Mouse (Mus musculus) thymus, adult 18-20 months (tissue): ENCODE results near the gene Il22ra1.

Source experiments
- DNase-seq, 2 experiments: peaks; one replicate each; pipeline ENCODE4 v3.0.0; 2022; ENCODE audit warnings: mixed read lengths in 2 of 2

The Il22ra1 gene

DNA sequence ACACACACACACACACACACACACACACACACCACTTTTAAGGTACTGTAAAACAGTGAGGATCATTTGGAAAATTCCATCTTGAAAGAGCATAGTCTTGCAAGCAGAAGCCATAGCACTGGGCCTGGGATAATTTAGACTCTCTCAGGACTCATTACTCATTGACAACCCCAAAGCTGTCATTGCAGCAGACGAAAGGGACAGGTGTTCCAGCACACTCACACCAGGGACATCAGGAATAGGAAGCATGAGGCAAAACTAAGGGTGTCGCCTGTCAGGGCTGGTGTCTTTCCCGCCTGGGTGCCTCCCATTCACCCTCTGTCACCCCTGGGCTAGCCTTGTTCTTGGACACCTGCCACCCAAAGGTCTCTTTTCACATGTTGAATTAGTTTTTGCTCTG lies 8.9 kb downstream of the Il22ra1 start:
- no peak for DNase-seq

DNA sequence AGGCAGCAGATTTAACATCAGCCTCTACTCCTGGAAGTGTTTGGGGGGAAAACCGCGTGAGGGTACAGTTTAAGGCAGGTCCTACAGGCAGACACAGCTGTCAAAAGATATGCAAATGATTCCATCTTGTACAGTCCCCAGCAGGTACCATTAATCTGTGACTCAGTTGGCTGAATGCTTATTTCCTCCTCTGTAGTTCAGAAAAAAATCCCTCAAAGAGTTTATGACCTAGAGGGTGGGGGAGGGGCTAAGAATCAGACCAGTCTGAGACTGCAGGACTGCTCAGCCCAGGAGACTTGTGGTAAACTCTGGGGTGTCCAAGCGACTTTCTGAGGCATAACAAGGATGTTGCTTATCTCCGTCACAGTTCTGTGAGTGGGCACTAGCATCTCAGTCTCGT lies 10.3 kb downstream of the Il22ra1 start:
- DNase-seq: no peak

DNA sequence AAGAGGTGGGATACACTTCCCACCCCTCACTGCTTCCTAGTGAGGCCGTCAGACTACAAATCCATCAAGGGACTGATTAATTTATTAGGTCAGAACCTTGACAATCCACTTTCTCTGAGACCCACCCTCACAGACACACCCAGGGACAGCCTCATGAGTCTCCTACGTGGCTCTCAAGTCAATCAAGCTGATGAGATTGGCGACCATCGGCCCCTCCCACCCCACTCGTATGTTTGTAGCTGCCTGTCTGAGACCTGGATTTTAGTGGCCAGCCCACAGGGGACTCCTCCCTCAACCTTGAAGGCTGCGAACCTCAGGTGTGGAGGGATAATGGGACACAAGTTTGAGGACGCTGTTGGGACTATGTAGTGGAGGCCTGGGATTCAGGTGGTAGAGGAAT lies 11.2 kb downstream of the Il22ra1 start:
- no peak for DNase-seq

DNA sequence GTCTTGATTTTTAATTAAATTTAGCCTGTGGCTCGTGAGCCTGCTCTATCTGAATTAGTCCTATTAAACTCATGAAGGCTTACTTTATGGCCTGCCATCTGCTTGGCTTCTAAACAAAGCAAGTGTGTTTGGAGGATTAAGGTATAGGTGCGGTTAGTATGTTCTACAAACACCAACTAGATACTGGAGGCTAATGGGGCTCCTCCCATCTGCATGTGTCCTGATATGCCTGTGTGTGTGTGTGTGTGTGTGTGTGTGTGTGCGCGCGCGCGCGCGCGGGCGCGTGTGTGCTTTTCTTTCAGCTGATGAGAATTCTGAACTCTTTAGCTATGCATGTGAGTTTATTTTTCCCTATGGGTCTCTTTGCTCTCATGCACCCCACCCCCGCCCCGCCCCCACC lies 11.7 kb downstream of the Il22ra1 start:
- DNase-seq: no peak

DNA sequence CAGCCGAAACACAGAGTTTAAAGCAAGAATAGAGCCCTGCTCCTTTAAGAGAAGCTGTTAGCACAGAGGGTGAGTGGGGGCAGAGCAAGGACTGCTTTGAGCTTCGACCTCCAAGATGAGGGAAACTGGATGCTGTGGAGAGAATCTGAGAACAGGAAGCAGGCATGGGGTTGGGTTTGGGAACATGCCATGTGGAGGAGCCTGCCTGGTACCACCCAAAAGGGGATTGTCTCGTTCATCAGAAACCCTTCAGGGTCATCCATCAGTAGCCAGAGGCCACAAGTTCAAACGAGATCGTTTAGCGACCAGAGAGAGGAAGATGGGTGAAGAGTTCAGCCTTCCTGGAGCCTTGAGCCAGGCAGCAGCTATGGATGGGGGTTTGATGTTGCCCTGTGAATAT lies 15.5 kb downstream of the Il22ra1 start:
- DNase-seq: no peak

DNA sequence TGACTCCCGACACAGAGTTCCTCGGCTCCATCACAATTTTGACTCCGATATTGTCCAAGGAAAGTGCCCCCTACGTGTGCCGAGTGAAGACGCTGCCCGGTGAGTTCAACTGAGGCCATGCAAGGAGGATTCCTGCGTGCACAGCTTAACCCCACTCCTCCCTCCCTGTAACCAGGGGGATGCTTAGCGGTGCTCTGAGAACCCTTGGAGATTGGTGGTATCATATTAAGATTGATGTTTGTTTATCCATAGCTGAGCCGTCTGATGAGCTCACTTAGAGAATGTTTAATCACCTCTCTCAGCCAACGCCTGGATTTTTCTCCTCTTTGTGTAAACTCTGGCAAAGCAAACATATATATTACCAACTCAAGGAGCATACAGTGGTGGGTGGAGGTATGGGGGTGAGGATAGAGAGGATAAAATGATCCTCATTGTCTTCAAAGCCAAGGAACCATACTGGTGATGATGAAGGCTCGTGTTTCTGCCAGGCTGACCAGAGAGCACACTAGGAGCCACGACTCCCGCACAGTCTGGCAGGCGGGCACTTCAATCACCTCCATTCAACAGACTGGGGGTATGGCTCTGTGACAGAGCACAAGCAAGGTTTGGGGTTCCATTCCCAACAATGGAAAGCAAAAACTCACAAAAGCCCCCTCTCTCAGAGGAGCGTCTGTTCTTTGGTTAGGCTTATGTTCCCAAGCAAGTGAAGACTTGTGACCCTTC lies 16.9 kb downstream of the Il22ra1 start:
- no peak for DNase-seq

DNA sequence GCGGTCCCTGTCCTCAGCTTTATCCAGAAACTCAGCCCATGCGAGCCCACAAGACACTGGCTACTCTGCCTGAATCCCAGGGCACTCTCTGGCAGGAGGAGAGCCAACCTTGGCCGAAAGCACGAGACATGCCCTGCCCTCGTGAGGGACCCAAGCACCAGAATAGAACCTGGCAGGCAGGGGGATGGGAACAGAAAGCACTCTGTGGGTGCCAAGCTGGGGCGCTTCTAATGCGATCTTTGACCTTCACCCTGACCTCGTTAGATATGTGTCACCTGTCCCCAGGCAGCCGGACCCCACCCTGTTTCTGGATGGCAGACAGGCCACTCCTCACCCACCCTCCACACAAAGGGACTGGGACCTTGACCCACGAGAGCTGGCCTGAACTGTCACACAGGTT lies 17.6 kb downstream of the Il22ra1 start:
- DNase-seq: no peak

DNA sequence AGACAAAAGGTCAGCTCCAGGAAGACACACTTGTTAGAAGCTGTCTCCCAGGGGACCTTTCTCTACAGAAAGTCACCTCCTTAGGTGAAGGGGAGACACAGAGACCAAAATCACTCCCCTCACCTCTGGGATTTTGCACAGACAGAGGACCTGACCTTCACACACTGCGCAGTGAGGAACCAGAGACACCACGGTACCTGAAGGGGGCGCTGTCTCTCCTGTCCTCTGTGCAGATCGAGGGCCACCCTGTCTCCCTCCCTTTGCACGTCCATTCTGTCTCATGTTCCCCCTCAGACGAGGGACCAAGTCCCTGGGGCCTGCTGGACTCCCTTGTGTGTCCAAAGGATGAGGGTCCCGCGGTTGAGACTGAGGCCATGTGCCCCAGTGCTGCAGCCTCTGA lies 22.9 kb downstream of the Il22ra1 start:
- DNase-seq: no peak

DNA sequence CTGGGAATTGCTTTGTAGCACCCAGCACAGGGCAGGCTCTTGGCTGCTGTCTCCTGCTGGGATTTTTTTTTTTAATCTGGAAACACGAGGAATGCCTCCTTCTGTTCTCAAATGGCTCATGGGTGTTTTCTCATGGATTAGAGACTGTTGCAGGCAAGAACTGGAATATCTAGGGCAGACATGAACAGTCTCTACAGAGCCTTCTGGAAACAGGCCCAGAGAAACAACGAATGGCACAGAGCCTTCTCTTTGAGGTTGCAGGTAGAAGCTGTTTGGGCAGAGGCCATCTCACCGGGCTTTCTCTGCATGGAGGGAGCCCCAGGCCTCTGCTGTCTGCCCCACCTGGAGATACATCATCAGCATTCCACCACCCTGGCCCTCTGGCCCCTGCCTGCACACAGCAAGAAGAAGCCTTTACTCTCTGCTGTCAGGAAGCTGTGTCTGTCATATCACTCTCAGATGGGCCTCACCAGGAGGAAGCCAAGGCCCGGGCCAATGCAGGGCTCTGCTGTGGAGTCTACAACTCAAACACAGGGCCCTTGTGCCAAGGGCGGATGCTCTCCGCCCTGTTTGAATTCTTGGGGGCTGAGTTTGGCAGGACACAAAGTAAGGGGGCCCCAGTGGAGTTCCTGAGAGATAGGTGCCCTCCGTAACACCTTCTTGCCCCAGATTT lies 24.3 kb downstream of the Il22ra1 start:
- no peak for DNase-seq

DNA sequence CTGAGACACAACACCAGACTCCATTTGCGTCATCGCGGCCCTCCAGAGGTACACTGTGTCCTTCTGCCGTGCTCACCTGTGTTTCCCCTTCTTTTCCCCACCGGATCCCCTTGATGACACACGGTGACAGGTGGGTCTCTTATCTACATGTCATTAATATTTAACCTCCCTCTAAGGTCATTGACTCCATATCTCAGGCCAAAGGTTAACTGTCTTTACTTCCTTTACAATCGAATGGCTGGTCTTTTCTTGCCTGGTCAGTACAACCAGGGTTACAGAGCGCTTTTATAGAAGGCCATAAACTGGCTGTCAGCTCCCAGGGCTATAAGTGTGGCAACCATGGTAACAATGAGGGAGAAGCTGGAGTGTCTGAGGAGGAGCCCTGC lies 24.8 kb downstream of the Il22ra1 start:
- DNase-seq: no peak

DNA sequence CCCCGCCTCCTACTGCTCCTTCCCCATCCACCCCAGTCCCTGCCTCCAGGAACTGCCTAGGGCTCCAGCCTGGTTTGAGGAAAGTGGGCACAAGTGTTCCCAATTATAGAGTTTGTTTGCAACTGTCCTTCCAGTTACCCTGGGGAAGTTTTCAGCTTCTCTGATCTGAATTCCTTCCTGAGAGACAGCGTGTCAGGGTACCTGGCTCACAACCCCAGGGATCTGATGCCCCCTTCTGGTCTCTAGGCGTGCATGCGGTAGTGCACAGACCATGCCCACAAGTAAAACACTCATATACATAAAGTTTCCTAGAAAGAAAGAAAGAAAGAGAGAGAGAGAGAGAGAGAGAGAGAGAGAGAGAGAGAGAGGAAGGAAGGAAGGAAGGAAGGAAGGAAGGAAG lies 30.4 kb downstream of the Il22ra1 start:
- DNase-seq: no peak

DNA sequence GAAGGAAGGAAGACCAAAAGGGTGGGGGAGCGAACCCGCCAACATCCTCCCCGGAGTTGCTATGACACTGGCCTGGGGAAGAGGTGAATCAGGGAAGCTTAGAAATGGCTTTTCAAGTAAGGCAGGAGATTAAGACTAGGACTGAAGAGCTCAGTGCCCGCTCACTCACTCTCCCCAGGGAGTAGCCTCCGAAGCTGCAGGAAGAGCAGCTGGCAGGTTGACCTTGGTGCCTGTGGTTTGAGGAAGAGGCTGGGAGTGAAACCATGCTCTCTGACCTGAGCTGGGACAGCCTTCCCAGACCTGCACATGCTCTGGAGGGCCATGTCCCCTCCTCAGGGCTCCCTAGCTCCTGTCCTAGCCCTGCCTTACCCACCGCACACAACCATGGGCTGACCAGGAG lies 30.9 kb downstream of the Il22ra1 start:
- no peak for DNase-seq

DNA sequence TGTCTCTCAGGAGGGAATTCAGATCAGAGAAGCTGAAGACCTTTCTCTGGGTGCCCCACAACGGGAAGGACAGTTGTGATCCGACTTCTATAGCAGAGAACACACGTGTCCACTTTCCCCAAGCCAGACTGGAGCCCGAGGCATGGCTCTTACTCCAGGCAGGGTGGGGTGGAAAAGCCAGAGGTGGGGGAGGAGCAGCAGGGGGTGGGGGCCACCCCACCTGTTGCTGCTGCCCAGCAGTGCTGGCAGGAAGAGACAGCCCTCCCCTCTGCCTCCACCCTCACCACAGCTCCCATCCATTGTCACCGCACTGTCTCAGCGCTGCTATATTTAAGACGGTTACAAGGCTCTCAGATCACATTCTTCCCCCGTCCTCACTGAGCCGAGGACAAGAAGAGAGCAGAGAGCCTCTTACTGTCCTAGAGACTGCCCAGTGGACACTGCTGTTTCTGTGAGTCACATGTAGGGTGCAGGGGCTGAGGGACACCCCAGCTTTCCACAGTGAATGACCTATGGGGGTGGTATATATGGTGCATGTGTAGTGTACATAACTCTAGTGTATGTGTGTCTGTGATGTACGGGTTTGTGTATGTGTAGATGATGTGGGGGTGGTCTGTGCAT lies 31.5 kb downstream of the Il22ra1 start, which contains the start of gene Myom3:
Gene Myom3, plus strand, starts transcription at position 360 of the 621 bp plus-strand sequence.
- no peak for DNase-seq

DNA sequence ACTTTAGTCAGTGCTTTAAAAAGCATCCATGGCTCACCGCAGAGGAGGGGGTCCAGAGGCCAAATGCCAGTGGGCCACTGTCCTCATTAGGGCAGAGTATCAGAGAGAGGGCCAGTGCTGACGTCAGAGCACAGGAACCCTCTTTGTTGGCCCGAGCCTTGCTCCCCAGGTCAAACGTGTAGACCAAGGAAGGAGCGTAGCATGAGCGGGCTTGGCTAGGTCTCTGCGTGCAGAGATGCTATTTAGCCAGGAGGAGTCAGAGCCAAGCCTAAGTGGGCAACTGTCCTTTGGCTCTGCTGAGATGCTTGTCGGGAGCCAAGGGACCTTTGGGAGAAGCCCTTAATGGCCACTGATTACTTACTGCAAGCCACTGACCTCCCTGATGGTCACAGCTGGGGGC lies 33.1 kb downstream of the Il22ra1 start:
- DNase-seq: no peak

DNA sequence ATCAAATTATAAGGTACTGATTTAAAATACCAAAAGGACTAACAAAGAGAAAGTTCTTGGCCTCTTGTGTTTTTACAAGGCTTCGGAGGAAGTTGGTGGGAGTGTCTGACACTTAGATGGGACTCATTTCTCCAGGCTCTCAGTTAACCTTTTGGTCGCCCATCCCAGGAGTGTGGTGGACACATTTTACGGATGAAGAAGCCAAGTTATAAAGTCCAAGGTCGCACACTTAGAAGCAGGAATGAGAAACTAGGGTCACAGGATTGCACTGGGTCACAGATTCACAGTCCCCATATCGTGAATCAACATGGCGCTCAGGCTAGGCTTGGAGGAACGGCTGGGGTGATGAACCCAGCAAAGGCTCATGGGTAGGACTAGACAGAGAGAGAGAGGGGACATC lies 33.6 kb downstream of the Il22ra1 start:
- no peak for DNase-seq

DNA sequence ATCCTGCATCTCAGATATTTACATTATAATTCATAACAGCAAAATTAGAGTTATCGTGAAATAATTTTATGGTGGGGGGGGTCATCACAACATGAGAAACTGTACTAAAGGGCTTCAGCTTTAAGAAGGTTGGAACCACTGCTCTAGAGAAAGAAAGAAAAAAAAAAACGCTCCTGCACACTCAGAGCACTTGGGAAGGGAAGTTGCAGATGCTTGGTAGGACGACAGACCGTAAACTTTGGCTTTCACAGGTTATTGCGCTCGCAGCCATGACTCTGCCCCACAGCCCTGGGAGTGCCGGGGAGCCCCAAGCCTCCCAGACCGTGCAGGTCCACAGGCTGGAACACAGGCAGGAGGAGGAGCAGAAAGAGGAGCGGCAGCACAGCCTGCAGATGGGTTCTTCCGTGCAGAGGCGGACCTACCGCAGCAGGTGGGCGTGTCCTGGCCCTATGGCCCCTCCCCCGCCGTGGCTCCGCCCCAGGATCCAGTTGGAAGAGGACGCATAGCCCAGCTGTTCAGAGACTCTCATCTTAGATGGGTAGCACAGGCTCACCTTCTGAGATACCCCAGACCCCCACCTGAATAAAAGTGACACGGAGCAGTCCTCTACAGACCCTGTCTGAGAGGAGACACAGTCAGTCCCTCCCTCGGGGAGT lies 34.4 kb downstream of the Il22ra1 start:
- DNase-seq: peak; percentile 30 to 35

DNA sequence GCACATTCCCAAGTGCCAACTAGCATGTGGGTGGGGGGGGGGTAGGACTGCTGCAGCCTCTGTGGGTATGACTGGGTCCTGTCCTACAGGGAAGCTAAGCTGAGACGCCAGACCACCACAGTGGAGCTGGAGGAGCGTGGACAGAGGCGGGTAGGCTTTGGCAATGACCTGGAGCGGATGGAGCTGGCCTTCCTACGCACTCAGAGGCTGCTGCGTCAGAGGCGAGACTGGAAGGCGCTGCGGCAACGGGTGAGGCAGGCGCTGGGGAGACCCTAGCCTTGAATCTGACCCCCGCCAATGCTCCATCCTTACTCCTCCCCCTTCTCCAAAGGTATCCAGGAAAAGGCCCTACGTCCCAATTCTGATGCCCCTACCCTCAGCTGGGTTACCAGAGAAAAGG lies 36.7 kb downstream of the Il22ra1 start:
- no peak for DNase-seq

DNA sequence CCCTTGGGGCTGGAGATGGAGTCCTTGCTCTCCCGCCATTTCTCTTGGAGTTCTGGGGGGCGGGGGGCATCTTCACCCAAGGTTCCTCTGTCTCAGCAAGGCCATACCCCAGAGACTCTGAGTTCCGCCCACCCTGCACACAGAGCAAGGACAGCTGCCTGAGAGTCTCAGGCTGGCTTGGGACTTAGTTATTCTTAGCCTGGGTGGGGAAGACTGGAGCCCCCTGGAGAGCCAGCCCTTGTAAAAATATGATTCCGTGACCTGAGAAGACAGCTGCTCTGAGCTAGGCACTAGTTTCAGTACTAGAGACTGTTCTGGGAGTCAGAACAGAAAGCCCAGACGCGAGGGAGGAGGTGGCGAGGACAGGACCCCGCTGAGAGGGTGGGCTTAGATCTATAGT lies 37.7 kb downstream of the Il22ra1 start:
- DNase-seq: no peak

DNA sequence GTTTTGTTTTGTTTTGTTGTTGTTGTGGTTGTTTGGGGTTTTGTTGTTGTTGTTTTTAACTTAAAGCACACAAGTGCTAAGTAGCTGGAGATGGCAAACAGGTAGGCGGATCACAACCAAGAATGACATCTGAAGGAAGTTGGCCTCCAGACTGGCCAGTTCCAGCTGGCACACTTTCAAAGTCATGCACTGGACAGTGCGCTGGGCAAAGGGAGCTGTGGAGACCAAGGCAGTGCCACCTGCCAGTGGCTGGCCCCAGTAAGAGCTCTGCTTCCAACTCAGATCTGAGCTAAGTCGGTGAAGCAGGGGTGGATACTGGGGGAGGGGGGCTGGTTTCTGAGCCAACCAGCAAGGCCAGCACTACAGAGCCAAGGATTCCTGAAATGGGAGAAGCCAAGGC lies 39.0 kb downstream of the Il22ra1 start:
- no peak for DNase-seq

DNA sequence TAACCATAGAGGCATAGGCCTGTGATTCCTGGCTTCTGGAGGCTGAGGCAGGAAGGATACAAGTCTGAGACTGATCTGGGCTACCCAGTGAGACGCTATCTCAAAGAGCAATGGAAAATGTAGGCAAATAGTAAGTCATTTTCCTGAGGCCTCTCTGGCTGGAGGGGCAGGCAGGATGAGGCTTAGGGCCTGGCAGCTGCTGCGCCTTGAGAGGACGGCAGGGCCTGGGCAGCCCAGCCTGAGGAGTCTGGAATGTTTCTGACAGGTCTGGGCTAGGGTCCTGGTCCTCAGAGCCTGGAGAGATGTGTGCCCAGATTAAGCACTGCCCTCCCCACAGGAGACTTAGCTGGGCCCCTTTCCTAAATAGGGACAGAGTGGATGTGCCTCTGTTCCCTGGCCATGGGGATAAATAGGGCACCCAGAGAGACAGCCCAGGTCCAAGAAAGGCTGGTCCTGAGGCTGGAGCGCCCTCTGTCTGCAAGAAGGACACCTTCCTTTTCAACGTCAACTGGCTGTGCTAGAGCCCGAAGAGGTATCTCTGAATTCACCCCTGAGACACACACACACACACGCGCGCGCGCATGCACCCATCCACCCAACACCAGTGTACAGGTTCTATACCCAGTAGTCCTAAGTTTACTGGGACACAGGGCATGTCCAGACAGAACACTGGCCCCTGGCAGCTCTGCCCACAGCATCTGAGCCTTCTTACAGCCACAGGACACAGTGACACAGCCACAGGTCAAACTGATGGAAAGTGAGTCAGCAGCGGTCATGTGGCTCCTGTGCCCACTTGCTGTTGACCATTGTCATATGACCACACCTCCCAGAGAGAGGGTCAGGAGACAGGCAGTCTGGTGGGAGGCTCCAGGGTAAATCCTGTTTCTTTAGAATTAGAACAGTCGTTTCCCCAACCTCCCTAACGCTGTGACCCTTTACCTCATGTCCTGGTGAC lies 40.9 kb downstream of the Il22ra1 start:
- no peak for DNase-seq

DNA sequence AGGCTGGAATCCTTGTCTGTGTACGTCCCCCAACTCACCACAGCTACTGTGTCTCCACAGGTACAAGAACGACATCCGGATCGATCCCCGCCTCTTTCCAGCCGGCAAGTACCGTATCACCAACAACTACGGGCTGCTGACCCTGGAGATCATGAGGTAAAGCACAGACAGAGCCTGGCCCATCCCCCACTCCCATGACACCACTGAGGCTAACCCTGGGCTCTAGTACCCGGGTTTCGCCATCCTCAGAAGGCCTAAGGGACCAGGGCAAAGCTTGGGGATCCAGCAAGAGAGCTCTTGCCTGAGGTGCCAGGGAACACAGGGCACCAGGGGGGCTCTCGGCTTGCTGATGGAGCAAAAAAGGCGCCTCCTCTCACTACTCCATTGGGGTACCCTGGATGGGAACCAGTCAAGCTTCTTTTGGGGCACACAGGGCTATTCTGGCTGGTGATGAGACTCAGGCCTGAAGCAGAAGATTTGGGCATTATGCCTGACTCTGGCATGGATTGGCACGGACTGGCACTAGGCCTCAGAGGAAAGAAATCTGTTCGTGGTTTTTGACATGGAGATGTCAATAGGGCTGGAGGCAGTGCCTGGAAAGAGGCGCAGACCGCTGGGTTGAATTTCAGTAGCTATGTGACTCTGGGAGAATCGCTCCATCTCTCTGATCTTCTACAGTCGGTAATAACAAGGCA lies 42.8 kb downstream of the Il22ra1 start:
- no peak for DNase-seq

DNA sequence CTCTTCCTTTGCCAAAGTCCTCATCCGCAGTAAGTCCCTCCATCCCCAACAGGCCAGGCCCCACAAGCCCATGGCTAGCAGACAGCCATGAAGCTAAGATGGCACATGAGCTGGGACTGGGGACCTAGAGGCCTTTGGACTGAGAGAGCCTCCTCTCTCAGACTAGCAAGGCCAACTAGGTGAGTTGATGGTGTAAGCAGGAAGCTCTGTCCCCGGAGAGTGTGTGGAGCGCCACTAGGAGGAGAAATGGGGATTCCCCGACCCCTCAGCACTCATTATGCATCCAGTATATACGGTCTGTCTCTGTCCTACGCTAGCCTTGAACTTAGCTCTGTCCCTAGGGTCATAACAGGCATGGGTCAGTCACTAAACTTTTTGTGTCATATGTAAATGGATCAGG lies 43.6 kb downstream of the Il22ra1 start:
- no peak for DNase-seq
